Mouse (Mus musculus) gastrocnemius, postnatal 25 days (tissue): ENCODE measurements around the gene Myo6. TPM values are rescaled to one million over a fixed set of nuclear protein-coding genes. Genes with fewer than 3 reads are reported as not detected.

Experiments used
- DNase-seq: peaks from one replicate; pipeline ENCODE4 v3.0.0; 2022
- total RNA-seq, 2 experiments: library from RNA; stranded (reverse); gene quantifications; 1 replicate in 1 of 2; 2 replicates in 1 of 2; pipeline ENCODE4 v1.2.3; 2021

Myo6 gene
- total RNA-seq, 2 experiments from 2014 or later = 7.5 to 8.1 TPM

GRCm38 (mm10) chr9:80181692-80182091, 16.9 kb downstream of the Myo6 start:
- DNase-seq = no peak

- DNase-seq = no peak
Observed at GRCm38 (mm10) chr9:80184138-80184537, 19.3 kb downstream of the Myo6 start.

GRCm38 (mm10) chr9:80185737-80186136, 20.9 kb downstream of the Myo6 start:
- no peak for DNase-seq

- no peak for DNase-seq
Observed at GRCm38 (mm10) chr9:80186693-80187092, 21.9 kb downstream of the Myo6 start.

- no peak for DNase-seq
Observed at GRCm38 (mm10) chr9:80188324-80188893, 23.6 kb downstream of the Myo6 start.

GRCm38 (mm10) chr9:80191240-80191639, 26.4 kb downstream of the Myo6 start:
- DNase-seq = no peak

GRCm38 (mm10) chr9:80192324-80192723, 27.5 kb downstream of the Myo6 start:
- peak; percentile 11 for DNase-seq

- no peak for DNase-seq
Observed at GRCm38 (mm10) chr9:80194446-80194845, 29.6 kb downstream of the Myo6 start.

- DNase-seq = no peak
Observed at GRCm38 (mm10) chr9:80196161-80196560, 31.3 kb downstream of the Myo6 start.

- no peak for DNase-seq
Observed at GRCm38 (mm10) chr9:80197233-80197632, 32.4 kb downstream of the Myo6 start.

- no peak for DNase-seq
Observed at GRCm38 (mm10) chr9:80200855-80201254, 36.0 kb downstream of the Myo6 start.

GRCm38 (mm10) chr9:80202374-80203060, 37.7 kb downstream of the Myo6 start:
- peak; percentile 16 for DNase-seq

- no peak for DNase-seq
Observed at GRCm38 (mm10) chr9:80208681-80209080, 43.9 kb downstream of the Myo6 start.

- DNase-seq = no peak
Observed at GRCm38 (mm10) chr9:80209459-80209858, 44.6 kb downstream of the Myo6 start.

- DNase-seq = no peak
Observed at GRCm38 (mm10) chr9:80210096-80210495, 45.3 kb downstream of the Myo6 start.

GRCm38 (mm10) chr9:80213428-80213827, 48.6 kb downstream of the Myo6 start:
- DNase-seq = no peak

GRCm38 (mm10) chr9:80215502-80215901, 50.7 kb downstream of the Myo6 start:
- no peak for DNase-seq

- no peak for DNase-seq
Observed at GRCm38 (mm10) chr9:80216786-80217501, 52.1 kb downstream of the Myo6 start.

- DNase-seq = no peak
Observed at GRCm38 (mm10) chr9:80218718-80219117, 53.9 kb downstream of the Myo6 start.

GRCm38 (mm10) chr9:80223989-80224635, 59.3 kb downstream of the Myo6 start:
- DNase-seq = no peak

- DNase-seq = no peak
Observed at GRCm38 (mm10) chr9:80226579-80227325, 61.9 kb downstream of the Myo6 start.

- DNase-seq = no peak
Observed at GRCm38 (mm10) chr9:80233831-80234455, 69.1 kb downstream of the Myo6 start.
